Mouse (Mus musculus) kidney, adult 2 months (tissue): Measurements from ENCODE around the gene Galnt14.

Source experiments
- CTCF ChIP-seq: fragments of 200-500 bp; conservative IDR thresholded peaks from 2 replicates; pipeline ENCODE4 v1.5.1; 2011; ENCODE audit warnings: low read depth, mild to moderate bottlenecking, control low read depth, low read length, moderate library complexity, mixed read lengths; ENCODE audit not compliant: insufficient read depth, insufficient read length
- POLR2A ChIP-seq: fragments of 200-500 bp; IDR thresholded peaks from one replicate; pipeline ENCODE4 v1.6.1; 2011; ENCODE audit warnings: low read depth, low read length, control low read depth

- TF ChIP-seq CTCF (no peak), POLR2A (no peak)
Observed at GRCm38 (mm10) chr17:73512844-73513243, 197.4 kb downstream of the Galnt14 start.
